Mouse (Mus musculus) C2C12 (cell line): Measurements from ENCODE around the gene Osbpl8.

ENCODE experiments used
- CTCF ChIP-seq: IDR thresholded peaks from one replicate; pipeline ENCODE4 v1.5.1; 2011; ENCODE audit not compliant: control insufficient read depth, insufficient read depth, insufficient read length
- FOSL1 ChIP-seq: IDR thresholded peaks from one replicate; pipeline ENCODE4 v1.8.0; 2011; ENCODE audit warnings: mild to moderate bottlenecking, low read length; ENCODE audit not compliant: poor library complexity, insufficient read depth, severe bottlenecking
- MYOG ChIP-seq: IDR thresholded peaks from one replicate; pipeline ENCODE4 v1.6.1; 2011; ENCODE audit not compliant: control insufficient read depth, insufficient read length; ENCODE audit errors: extremely low read depth

DNA sequence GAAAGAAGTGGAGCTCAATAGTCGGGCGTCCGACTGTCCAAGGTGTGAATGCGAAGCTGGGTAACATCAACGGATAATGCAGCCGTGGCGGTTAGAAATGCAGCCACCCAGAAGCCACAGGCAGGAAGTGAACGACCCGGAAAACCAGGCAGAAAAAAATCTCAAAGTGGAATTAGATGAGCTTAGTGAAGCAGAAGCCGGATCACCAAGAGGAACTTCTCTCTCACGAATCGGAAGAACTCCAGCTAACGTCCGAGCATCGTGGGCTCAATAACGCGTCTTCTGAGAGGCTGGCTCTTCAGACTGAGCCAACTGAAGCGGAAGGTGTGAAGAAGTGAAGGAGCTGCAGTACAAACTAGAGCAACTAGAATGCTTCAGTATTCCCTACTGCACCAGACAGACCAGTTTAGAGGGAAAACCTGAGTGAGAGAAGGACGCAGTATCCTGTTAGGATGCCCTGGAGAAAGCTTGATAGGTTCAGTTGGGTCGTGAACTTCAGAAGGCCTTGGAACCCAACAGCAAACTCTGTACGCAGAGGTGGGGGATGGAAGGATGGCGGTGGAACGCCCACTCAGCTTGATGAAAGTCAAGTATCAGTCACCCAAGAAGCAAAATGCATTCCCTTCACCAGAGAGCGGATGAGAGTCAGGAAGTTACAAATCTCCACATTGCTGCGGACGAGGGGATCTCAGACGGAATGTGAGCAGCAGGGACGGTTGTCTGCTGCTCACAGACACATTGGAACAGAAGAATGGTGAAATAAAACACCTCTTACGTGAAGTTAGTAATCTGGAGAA is 8.0 kb upstream of the Osbpl8 start:
- TF ChIP-seq CTCF (no peak), MYOG (no peak), FOSL1 (no peak)
